Mouse (Mus musculus) large intestine, adult 2 months (tissue): ENCODE data around the gene Bcl2l12. TPM values are rescaled to one million over a fixed set of nuclear protein-coding genes. Genes with fewer than 3 reads are reported as not detected.
A peak's percentile ranks its signal among the peaks of the same experiment; 100 is the strongest.

Source experiments
- DNase-seq: peaks from one replicate; pipeline ENCODE4 v3.0.0-alpha.2; 2012; ENCODE audit warnings: low read depth, low spot score
- WGBS: fragments of 180-500 bp; shearing (Covaris S2); methylation state at CpG from one replicate; pipeline ENCODE4 v1.1.7; 2018; 5-methylcytosine and 5-hydroxymethylcytosine counted together
- polyA plus RNA-seq: library from polyadenylated mRNA; depleted of rRNA; stranded (reverse); fragments of >200 nt; gene quantifications from 2 replicates; pipeline ENCODE4 v1.2.3, GENCODE M21; 2012

Bcl2l12 gene
- polyA plus RNA-seq, 1 experiment: 23.3 TPM

- no peak for DNase-seq
- WGBS: 79% methylated on average over 9 of the region's 9 CpGs
Observed at GRCm38 (mm10) chr7:45020225-45020624, 21.7 kb upstream of the Bcl2l12 start.

- WGBS: 25% methylated on average over 8 of the region's 8 CpGs
- DNase-seq: no peak
Observed at GRCm38 (mm10) chr7:45019031-45019571, 20.6 kb upstream of the Bcl2l12 start.

- under 1% methylated on average over 36 of the region's 36 CpGs for WGBS
- peak; percentile 99 for DNase-seq
Observed at GRCm38 (mm10) chr7:45017242-45018061, 18.9 kb upstream of the Bcl2l12 start, which contains the start of gene Rras. TSS of gene Rras (plus strand) at chr7:45017961.

- WGBS: under 1% methylated on average over 4 of the region's 4 CpGs
- DNase-seq: no peak
Observed at GRCm38 (mm10) chr7:45016761-45017160, 18.2 kb upstream of the Bcl2l12 start.

- DNase-seq: peak; percentile 98
- under 1% methylated on average over 58 of the region's 69 CpGs for WGBS
Observed at GRCm38 (mm10) chr7:45015957-45016612, 17.6 kb upstream of the Bcl2l12 start, which contains the start of gene Scaf1. TSS of gene Scaf1 (minus strand) at chr7:45016363.

- DNase-seq: no peak
- under 1% methylated on average over 20 of the region's 20 CpGs for WGBS
Observed at GRCm38 (mm10) chr7:45015344-45015956, 16.9 kb upstream of the Bcl2l12 start.

- no peak for DNase-seq
- 88% methylated on average over 3 of the region's 3 CpGs for WGBS
Observed at GRCm38 (mm10) chr7:45014096-45014451, 15.6 kb upstream of the Bcl2l12 start.

GRCm38 (mm10) chr7:45013366-45014095, 15.0 kb upstream of the Bcl2l12 start:
- WGBS: 93% methylated on average over 16 of the region's 16 CpGs

GRCm38 (mm10) chr7:45012824-45013223, 14.3 kb upstream of the Bcl2l12 start:
- no peak for DNase-seq
- WGBS: 89% methylated on average over 4 of the region's 4 CpGs

More at GRCm38 (mm10) chr7:45013366-45014095, 15.0 kb upstream of the Bcl2l12 start:
- no peak for DNase-seq

- WGBS: 98% methylated on average over 6 of the region's 6 CpGs
- no peak for DNase-seq
Observed at GRCm38 (mm10) chr7:45012011-45012410, 13.5 kb upstream of the Bcl2l12 start.

GRCm38 (mm10) chr7:45008411-45008810, 9.9 kb upstream of the Bcl2l12 start:
- WGBS: 96% methylated on average over 19 of the region's 19 CpGs
- no peak for DNase-seq

- WGBS: 96% methylated on average over 30 of the region's 30 CpGs
- no peak for DNase-seq
Observed at GRCm38 (mm10) chr7:45007846-45008245, 9.3 kb upstream of the Bcl2l12 start.

GRCm38 (mm10) chr7:45007141-45007540, 8.6 kb upstream of the Bcl2l12 start:
- 95% methylated on average over 29 of the region's 29 CpGs for WGBS
- no peak for DNase-seq

GRCm38 (mm10) chr7:45006503-45006902, 8.0 kb upstream of the Bcl2l12 start:
- WGBS: 90% methylated on average over 12 of the region's 12 CpGs
- DNase-seq: no peak

- no peak for DNase-seq
- 89% methylated on average over 6 of the region's 6 CpGs for WGBS
Observed at GRCm38 (mm10) chr7:45005321-45005992, 6.9 kb upstream of the Bcl2l12 start.

- 56% methylated on average over 3 of the region's 3 CpGs for WGBS
- DNase-seq: no peak
Observed at GRCm38 (mm10) chr7:45004546-45004945, 6.0 kb upstream of the Bcl2l12 start.

- no peak for DNase-seq
- WGBS: 69% methylated on average over 7 of the region's 7 CpGs
Observed at GRCm38 (mm10) chr7:45002440-45002839, 3.9 kb upstream of the Bcl2l12 start.

- DNase-seq: no peak
- WGBS: 63% methylated on average over 21 of the region's 21 CpGs
Observed at GRCm38 (mm10) chr7:45000539-45001114, 2.1 kb upstream of the Bcl2l12 start.

GRCm38 (mm10) chr7:44999753-45000152, 1.2 kb upstream of the Bcl2l12 start:
- 63% methylated on average over 11 of the region's 11 CpGs for WGBS
- no peak for DNase-seq
